Mouse (Mus musculus) layer of hippocampus, postnatal 14 days (tissue): ENCODE results near the gene Cyp2d40. TPM values are rescaled to one million over a fixed set of nuclear protein-coding genes. Genes with fewer than 3 reads are reported as not detected.
"Not testable (repeated sequence)": the region's sequence is repeated elsewhere in the genome, so short reads cannot be mapped to it uniquely, and the experiment has no call there.

Experiments
- DNase-seq, 2 experiments: peaks; one replicate each; pipeline ENCODE4 v3.0.0; 2021 to 2022; ENCODE audit warnings: low spot score in 2 of 2, mixed read lengths in 1 of 2
- long read RNA-seq, 2 experiments: library from polyadenylated mRNA; stranded (forward); transcript quantifications; one replicate each; pipeline ENCODE4 v2.0.0; 2021
- total RNA-seq, 2 experiments: library from RNA; stranded (reverse); gene quantifications; 2 replicates each; pipeline ENCODE4 v1.2.3; 2021

Cyp2d40 gene
- not detected for total RNA-seq
- long read RNA-seq, experiment 1 = 0 reads
- long read RNA-seq, experiment 2 = 0 reads

DNA sequence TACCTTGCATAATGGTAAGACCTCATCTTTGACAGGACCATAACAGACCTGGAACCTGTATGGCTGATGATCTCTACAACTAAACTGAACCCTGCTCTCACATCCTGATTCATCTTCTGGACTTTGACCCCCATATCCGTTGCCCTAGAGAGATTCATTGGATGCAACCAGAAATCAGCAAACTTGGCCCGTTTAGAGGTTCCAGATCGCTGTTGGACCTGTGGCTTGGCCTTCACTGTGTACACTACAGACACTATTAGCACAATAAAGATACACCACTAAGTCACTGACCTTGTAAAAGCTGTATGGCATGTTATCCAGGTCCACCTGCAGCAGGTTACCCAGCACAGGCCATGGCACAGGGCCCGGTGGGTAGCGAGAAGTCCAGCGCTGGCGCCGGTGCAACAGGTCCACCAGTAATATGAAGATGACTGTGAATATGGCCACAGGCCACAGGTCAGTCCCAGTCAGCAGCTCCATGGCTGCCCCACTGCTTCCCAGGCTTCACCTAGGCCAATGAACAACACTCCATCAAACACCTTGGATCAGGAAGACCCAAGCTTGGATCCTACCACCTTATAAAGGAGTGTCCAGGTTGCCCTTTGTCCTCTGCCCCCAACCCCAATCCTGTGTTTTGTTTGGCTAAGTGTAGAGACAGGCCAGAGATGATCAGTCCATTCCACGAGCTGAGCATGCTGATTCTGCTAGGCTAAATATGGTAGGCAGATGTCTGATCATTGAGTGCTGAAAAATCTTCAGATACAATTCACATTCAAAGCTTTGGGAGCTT, at the start of gene Cyp2d40:
Cyp2d40 (minus strand) TSS at position 553 of the 790 bp plus-strand sequence.
- no peak for DNase-seq

DNA sequence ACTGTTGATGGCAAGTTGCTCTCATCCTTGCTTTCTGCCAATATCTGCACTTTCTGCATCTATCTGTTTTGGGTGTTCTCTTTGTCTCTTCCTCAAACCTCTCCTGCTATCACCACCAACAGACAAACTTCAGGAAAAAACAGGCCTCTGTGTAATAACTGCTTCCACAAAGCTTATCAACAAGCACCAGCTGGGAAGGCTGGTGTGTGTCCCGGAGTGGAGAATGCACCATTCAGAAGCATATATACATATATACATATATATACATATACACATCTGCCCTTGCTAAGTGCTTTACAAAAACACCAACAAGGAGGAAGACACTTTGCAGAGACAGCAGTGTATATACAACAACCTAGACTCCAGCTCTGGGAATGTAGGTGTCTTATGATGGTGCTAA, 46.6 kb upstream of the Cyp2d40 start:
- no peak for DNase-seq

DNA sequence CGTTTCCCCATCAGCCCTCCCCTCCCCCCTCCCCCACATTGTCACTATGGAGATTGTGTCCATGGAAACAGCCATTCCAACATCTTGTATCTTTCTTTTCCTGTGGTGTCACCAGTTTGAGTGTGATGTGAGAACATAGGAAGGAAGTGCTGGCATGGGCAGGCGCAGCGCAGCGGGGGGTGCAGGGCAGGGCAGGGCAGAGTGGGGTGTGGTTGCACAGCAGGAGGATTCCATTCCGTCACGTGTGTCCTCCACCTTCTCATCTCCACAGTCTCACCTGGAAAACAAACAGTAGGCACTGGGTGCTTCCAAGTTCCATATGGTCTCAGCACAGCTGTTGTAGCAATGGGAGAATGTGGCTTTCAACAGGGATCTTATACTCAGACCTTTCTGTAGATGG, 45.5 kb upstream of the Cyp2d40 start:
- no peak for DNase-seq

DNA sequence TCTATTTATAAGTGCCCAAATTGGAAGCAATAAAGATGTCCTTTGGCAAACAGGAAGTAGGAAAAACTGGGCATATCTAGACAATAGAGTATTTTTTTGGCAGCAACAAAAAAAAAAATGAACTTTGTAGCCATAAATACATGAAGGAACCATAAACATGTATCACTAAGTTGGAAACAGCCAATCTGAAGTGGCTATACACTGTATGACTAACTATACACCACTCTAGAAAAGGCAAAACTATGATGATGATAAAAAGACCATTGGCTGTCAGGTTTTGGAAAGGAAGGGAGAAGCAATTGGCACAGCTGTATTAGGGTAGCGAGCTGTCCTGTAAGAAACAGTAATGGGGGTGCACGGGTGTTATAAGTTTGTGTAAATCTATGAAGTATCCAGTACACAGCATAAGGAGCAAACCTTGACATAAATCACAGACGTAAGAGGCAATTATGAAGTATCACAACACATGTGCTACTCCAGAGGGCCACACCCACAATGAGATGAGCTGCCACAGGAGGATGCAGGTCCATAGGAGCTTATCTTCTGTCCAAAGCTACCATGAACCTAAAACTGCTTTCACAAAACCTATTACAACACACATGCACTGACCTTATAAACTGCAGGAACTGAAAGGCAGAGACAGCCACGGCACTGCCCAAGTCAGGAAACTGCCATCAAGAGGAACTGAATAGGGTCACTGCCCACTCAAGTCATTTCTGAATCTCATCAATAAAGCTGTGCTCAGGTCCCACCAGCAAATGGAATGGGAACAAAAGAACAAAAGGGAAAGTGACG, 43.2 kb upstream of the Cyp2d40 start:
- no peak for DNase-seq

DNA sequence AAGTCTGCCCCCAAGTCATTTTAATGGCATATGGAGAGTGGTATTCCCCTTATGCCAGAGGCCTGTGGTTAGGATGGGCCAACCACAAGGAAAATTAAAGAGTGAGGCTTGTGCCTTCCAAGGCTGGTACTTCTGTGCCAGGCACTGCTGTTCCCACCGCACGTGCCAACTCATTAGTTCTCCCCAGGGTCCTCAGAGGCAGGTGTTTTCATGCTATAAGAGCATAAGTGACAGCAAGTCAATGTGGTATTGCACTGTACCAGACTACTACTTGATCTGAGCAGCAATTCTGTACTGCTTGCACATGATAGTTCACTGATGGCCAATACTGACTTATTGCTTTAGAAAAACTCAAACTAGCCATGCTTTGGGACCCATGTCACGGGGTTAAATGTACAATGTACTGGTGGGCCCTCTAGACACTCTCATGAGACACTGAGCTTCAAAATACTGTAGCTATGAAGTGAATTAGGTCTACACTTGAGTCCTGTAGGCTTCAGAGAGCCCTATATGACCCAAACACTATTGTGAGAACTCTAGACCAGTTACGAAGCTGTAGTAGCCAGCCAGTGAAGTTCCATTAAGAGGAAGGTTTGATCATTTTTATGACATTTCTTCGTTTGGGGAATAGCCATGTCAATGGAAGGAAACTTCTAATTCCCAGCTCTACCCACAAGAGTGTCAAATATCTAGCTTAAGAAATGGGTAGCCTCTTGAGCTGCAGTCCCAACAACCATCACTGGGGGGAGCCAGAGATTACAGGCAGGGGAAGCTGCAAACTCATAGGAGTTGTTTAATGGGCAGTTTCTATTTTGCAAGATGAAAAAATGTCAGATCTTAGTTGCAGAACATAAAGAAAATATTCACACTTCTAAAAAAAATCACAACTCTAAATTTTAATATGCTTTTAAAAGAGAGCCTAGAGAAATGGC, 41.0 kb upstream of the Cyp2d40 start:
- peak; percentile 80 to 88 for DNase-seq

DNA sequence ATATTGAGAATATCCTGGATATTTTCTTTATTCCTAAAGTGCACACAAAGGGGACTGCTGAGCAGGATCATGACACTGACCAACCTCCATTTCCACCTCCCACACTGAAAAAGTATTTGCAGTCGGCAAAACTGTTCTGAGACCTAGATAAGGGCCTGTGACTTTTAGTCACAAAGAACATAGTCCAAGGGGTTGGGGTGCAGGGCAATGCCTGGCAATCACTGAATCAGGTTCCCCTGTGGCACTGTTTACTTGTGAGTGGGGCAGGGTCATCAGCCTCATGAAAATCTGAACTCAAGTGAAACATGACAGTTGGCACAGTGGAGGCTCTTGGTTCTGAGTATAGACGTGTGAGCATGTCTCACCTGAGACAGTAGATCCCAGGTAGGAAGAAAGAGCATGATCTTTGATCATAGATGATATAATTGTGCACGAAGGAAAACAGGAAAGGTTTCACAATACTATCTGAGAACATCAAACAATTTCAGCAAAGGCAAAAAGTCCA, 32.0 kb upstream of the Cyp2d40 start:
- DNase-seq = no peak

DNA sequence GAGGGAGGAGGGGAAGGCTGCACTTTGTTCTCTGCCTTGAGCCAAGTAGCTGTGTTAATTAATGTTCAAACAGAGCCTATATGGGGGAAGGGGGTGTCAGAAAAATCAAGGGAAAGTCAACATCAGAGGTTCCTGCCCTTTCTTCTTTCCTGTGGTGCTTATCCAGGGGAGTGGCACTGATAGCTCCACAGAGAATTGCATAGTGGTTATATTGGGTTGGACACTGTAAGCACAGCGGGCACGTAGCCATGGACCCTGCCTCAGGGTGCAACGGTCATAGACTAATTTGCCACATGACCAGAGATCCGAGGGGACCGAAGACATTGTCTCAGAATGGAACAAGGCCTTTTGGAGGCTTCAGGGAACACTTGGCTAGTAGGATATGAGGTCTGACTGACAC, 30.3 kb upstream of the Cyp2d40 start, which contains the start of gene Cyp2d26:
Cyp2d26 (minus strand) TSS at position 18 of the 400 bp plus-strand sequence.
- DNase-seq = no peak

DNA sequence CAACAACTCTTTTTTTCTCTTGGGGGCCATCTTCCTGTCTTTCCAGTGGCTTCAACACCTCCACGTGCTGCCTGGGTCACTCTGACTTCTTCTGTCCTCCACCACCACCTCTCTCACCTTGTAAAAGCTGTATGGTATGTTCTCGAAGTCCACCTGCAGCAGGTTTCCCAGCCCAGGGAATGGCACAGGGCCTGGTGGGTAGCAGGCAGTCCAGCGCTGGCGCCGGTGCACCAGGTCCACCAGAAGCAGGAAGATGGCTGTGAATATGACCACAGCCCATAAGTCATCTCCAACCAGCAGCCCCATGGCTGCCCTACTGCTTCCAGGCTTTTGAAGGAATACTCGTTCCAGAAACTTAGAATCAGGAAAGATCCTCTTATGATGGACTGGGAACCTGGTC, 29.9 kb upstream of the Cyp2d40 start:
- no peak for DNase-seq

DNA sequence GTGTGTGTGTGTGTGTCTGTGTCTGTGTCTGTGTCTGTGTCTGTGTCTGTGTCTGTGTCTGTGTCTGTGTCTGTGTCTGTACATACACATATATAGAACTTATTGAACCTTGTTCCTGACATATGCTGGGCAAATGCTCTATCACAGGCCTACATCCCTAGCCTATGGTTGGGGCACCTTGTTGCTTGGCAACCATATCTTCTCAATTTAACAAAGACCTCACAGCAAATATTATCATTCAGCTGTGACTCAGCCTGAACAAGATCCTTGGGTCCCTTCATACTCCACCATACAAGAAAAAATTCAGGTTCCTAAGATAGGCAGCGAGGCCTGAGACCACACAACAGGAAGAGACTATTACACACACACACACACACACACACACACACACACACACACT, 29.5 kb upstream of the Cyp2d40 start:
- DNase-seq = no peak

DNA sequence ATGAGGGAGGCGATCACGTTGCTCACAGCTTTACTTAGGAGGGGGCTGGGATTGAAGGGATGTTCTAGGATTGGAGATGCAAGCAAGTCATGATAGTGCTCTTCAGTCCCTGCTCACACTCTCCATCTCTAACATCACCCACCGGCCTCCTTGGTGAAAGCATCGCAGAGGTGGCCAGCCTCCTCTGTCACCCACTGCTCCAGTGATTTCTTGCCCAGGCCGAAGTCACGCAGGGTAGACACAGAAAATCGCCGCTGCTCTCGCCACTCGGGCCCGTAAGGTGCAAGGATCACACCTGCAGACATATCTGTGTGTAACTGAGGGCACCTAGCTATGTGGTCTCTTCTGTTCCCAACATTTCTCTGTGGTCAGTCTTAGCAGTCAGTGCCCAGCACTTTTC, 28.6 kb upstream of the Cyp2d40 start:
- DNase-seq = no peak

DNA sequence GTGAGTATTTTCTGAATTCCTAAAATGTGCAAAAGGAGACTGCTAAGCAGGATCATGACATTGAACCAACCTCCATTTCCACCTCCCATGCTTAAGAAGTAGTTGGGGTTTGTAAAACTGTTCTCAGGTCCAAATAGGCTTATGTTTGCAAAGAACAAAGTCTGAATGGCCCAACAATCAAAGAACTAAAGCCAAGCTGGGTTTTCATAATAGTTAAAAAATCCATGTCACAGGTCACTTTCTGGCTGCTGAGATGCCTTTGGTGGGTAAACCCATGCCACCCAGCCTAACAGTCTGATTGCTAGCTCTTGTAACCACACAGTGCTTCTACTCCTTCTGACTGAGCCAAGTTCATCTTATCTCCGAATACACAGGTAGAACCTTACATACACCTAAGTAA, 20.6 kb upstream of the Cyp2d40 start:
- no peak for DNase-seq

DNA sequence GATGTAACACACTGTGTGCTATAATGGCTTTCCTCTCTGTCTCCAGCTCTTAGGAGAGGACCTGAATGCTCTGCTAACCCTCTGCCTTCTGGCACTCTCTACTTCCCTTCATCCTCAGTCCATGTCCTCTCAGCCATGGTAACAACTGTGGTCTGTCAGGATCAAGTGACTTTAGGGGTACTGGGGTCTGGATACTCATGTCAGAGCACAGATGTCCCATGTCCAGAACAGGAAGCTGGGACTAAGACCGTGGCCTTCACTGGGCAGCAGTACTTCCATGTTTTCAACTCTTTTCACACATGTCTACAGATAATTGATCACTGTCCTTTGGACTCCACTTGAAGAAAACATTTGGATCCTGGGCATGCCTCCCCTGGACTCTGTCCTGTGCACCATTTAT, 19.8 kb upstream of the Cyp2d40 start:
- DNase-seq = no peak

DNA sequence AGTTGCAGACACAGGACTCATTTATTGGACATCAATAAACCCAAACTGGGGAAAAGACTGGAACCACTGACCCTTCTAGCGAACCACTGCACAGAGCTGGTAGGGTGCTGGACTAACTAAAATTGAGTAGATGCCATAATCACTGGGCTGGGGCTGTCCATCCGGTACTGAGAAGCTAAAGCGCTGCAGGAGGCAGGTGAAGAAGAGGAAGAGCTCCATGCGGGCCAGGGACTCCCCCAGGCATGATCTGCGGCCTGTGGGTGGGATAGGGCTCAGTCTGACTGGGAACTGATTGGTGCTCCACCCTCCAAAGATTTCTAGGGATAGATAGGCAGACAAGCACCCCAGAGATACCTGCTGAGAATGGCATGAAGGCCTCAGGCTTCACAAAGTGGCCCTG, 13.9 kb upstream of the Cyp2d40 start:
- not testable (repeated sequence) for DNase-seq

DNA sequence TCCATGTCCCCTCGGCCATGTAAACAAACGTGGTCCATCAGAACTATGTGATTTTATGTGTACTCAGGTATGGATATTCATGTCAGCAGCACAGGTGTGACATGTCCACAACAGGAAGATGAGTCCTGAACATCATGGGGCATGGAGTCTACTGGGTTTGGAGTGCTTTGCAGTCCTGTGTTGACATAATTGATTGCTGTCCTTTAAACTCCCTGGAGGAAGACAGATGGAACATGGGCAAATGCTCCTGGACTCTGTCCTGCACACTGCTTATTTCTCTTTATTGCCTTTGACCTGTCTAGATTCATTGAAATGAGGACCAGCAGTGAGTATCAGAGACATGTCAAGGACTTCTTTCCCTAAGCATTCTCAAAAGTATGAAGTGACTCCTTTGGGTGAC, 2.0 kb upstream of the Cyp2d40 start:
- DNase-seq = no peak

DNA sequence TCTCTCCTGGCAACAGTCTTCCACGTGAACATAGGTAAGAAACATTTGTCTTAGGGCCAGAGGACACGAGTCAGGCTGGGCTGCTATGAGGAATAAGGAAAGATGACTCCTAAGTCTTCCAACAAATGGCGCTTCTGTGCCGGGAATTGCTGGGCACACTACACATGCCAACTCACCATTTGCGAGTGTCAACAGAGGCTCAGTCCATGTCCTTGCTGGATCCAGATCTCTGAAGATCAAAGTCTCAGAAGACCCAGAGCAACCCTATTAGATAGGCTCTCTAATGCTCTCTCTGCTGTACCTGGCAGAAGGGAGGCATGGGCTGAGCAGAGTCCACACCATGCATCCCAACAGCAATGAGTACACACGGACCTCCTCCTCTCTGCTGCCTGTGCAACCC, 898 bp upstream of the Cyp2d40 start:
- DNase-seq = no peak

DNA sequence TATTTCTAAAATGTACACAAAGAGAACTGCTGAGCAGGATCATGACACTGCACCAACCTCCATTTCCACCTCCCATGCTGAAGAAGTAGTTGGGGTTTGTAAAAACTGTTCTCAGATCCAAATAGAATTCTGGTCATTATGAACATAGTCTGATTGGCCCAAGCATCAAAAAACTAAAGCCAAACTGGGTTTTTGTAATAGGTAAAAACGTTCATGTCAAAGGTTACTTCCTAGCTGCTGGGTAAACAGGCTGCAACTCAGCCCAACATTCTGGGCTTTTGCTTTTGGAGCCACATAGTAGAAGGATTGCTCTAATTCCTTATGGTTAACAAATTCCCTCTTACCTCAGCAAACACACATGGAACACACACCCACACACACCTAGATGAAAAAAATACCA, 15.8 kb downstream of the Cyp2d40 start:
- DNase-seq = no peak

DNA sequence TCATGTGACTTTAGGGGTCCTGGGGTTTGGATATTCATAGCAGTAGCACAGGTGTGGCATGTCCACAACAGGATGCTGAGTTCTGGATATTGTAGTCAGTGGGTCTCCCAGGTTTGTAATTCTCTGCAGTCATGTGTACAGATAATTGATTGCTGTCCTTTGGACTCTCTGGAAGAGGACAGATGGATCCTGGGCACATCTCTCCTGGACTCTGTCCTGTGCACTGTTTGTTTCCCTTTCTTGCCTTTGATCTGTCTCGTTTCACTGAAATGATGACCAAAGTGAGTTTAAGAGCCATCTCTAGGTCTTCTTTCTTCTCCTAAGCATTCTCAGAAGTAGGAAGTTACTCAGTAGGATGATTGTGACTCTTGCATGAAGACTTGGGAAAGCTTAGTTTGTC, 16.5 kb downstream of the Cyp2d40 start:
- DNase-seq = no peak

DNA sequence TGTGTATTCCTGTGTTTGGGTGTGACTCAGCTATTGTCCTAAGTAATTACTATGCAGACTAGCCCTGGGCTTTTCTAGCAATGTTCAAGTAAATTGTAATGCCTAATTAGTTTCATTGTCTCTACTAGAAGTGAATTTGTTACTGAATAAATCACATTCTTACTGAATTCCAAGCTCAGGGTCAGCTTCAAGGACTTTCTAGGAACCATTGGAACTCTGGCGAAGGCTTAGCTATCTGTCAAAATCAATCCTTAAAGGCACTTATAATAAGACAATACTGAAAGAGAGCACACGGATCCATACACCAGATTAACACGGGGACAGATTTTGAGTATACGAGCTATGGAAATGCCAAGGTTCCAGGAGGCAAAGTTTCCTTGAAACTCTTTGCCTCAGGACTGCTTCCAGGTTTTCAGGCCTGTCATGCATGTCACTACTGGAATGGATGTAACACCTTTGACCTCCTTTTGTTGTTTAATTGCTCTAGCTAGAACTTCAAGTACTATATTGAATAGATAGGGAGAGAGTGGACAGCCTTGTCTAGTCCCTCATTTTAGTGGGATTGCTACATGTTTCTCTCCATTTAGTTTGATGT, 30.6 kb downstream of the Cyp2d40 start:
- DNase-seq = not testable (repeated sequence)
